Mouse (Mus musculus) ES-Bruce4 (cell line): Measurements from ENCODE around the gene Obsl1. TPM values are rescaled to one million over a fixed set of nuclear protein-coding genes. Genes with fewer than 3 reads are reported as not detected.

Experiments used
- H3K27ac ChIP-seq: 2 replicates; pipeline ENCODE4 v1.5.1; 2012; ENCODE audit warnings: low read length, inconsistent platforms; ENCODE audit not compliant: insufficient read depth
- H3K27me3 ChIP-seq: 2 replicates; pipeline ENCODE4 v1.6.1; 2012; ENCODE audit warnings: mild to moderate bottlenecking, low read length, inconsistent platforms; ENCODE audit not compliant: control insufficient read depth, poor library complexity, insufficient read depth, severe bottlenecking
- H3K36me3 ChIP-seq: 2 replicates; pipeline ENCODE4 v1.6.1; 2012; ENCODE audit warnings: inconsistent platforms, mild to moderate bottlenecking, low read length, moderate library complexity; ENCODE audit not compliant: control insufficient read depth, poor library complexity, insufficient read depth, severe bottlenecking
- H3K4me1 ChIP-seq: one replicate; pipeline ENCODE4 v1.8.1; 2011; ENCODE audit warnings: low read length; ENCODE audit not compliant: control insufficient read depth, insufficient read depth
- H3K4me3 ChIP-seq: 2 replicates; pipeline ENCODE4 v1.5.1; 2011; ENCODE audit warnings: low read depth, mild to moderate bottlenecking, low read length
- H3K9ac ChIP-seq: 2 replicates; pipeline ENCODE4 v1.6.1; 2012; ENCODE audit warnings: low read depth, mild to moderate bottlenecking, inconsistent platforms; ENCODE audit not compliant: poor library complexity, severe bottlenecking
- H3K9me3 ChIP-seq: replicated peaks from 2 replicates; pipeline ENCODE4 v1.6.1; 2012; ENCODE audit warnings: mild to moderate bottlenecking, low read length, inconsistent platforms; ENCODE audit not compliant: control insufficient read depth, poor library complexity, insufficient read depth, severe bottlenecking
- CTCF ChIP-seq: IDR thresholded peaks from one replicate; pipeline ENCODE4 v1.8.1; 2011; ENCODE audit warnings: low read depth, low read length
- EP300 ChIP-seq: IDR thresholded peaks from 2 replicates; pipeline ENCODE4 v1.6.1; 2011; ENCODE audit warnings: low read depth, low read length; ENCODE audit not compliant: insufficient read depth
- POLR2A ChIP-seq: IDR thresholded peaks from one replicate; pipeline ENCODE4 v1.8.1; 2011; ENCODE audit warnings: low read length; ENCODE audit not compliant: insufficient read depth
- polyA plus RNA-seq: library from polyadenylated mRNA; stranded (reverse); fragments of >200 nt; gene quantifications from 2 replicates; pipeline ENCODE4 v1.2.4, GENCODE M21; 2011; ENCODE audit warnings: low read depth; ENCODE audit not compliant: missing spikeins, insufficient read depth, insufficient read length

Gene Obsl1
- polyA plus RNA-seq, 1 experiment, result 32.6 TPM

GRCm38 (mm10) chr1:75440661-75441060, 65.6 kb downstream of the Obsl1 start:
- no peak for TF ChIP-seq CTCF
- no peak for TF ChIP-seq POLR2A
- H3K27me3 ChIP-seq, result no peaks in the 10 kb centered on the region
- H3K4me1 ChIP-seq, result peaks cover 9% of the 10 kb centered on the region
- H3K27ac ChIP-seq, result no peak overlapping the region
- no peaks in the 10 kb centered on the region for H3K36me3 ChIP-seq
- no peak overlapping the region for H3K4me3 ChIP-seq
- H3K9me3 ChIP-seq, result no peaks in the 10 kb centered on the region
- H3K9ac ChIP-seq, result no peak overlapping the region

DNA sequence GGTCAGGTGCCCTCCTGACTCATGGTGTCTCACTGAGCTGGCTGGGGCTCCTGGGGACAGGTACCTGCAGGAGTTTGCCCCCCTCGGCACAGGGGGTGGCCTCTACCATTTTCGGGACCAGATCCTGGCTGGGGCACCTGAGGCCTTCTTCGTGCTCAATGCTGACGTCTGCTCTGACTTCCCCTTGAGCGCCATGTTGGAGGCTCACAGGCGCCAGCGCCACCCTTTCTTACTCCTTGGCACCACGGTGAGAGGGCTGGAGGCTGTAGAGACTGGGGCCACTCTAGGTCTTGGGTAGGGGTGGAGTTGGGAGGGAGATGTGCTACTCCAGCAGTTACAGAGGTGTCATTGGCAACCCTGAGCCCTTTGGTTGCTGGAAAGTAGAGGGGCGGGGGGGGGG, 67.5 kb downstream of the Obsl1 start:
- H3K27me3 ChIP-seq, result no peaks in the 10 kb centered on the region
- H3K36me3 ChIP-seq, result no peaks in the 10 kb centered on the region
- H3K9ac ChIP-seq, result no peak overlapping the region
- no peak overlapping the region for H3K27ac ChIP-seq
- no peak for TF ChIP-seq EP300
- no peak for TF ChIP-seq POLR2A
- no peak for TF ChIP-seq CTCF
- no peaks in the 10 kb centered on the region for H3K9me3 ChIP-seq
- peaks cover 7% of the 10 kb centered on the region for H3K4me1 ChIP-seq
- H3K4me3 ChIP-seq, result no peak overlapping the region

DNA sequence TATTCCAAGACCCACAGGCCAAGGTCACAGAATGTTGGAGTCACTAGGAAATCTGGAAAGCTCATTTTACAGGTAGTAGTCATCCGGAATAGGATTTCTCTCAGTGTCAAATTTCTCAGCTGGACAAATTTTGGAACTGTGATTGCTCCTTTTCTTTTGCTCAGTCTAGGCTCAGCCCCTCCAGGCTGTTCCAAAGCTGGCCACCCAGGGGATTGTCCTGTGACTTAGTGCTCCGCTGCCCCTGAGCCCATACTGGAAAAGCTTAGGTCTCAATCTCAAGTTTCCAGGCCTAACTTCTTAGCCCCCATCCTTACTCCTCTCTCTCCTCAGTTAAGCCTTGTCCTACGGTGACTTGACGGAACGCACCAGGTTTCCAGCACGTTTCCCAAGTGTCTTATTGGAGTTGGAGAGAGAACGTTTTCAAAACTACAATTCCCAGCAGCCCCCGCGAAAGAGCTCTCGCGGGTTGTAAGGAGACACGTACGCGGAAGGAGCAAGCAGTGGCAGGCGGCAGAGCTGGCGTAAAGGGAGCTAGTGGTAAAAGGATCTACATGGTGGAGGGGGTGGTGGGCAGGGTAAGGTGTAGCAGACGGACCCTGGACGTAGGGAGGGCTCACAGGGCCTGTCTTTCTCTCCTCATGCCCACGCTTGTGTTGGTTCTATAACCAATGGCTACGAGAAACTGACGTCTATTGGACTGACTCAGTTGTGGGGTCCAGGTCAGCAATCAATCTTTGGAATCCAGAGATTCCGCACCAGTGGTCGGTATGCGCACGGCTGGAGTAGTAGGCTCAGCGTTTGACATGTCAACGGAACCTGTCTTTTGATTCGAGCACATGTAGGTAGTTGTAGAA, 70.5 kb downstream of the Obsl1 start, which contains the start of gene Gmppa:
TSS of gene Gmppa (plus strand) at position 456 of the 854 bp plus-strand sequence.
- H3K9ac ChIP-seq, result peak within 1 kb of the TSS; percentile 66
- peaks cover 2% of the 10 kb centered on the region for H3K4me1 ChIP-seq
- TF ChIP-seq CTCF (no peak), POLR2A (peak; percentile 83)
- H3K4me3 ChIP-seq, result peak within 1 kb of the TSS; percentile 77
- no peaks in the 10 kb centered on the region for H3K27me3 ChIP-seq
- H3K27ac ChIP-seq, result no peak within 1 kb of the TSS
- no peaks in the 10 kb centered on the region for H3K36me3 ChIP-seq
- no peaks in the 10 kb centered on the region for H3K9me3 ChIP-seq

Other genes with a start within 250 kb of the Obsl1 start
- 9.1 and 10.1 TPM in 2 replicates for gene Ptprn, start 241.9 kb downstream of the Obsl1 start, polyA plus RNA-seq
- gene Resp18, start 228.0 kb downstream of the Obsl1 start, polyA plus RNA-seq, result not detected in 2 replicates
- 104 and 105 TPM in 2 replicates for gene Dnpep, start 188.5 kb downstream of the Obsl1 start, polyA plus RNA-seq
- gene Des, start 146.1 kb downstream of the Obsl1 start, polyA plus RNA-seq, result 18.2 and 23.3 TPM in 2 replicates
- 18.0 and 19.8 TPM in 2 replicates for gene Speg, start 131.2 kb downstream of the Obsl1 start, polyA plus RNA-seq
- 35.2 and 36.5 TPM in 2 replicates for gene Gmppa, start 70.5 kb downstream of the Obsl1 start, polyA plus RNA-seq
- gene Asic4, start 56.0 kb downstream of the Obsl1 start, polyA plus RNA-seq, result not detected in 2 replicates
- gene Chpf, start 27.1 kb downstream of the Obsl1 start, polyA plus RNA-seq, result 13.3 and 15.1 TPM in 2 replicates
- gene Tmem198, start 26.9 kb downstream of the Obsl1 start, polyA plus RNA-seq, result 0.27 and 0.53 TPM in 2 replicates
- gene Inha, start 625 bp upstream of the Obsl1 start, polyA plus RNA-seq, result 1.9 and 2.4 TPM in 2 replicates
- 18.8 and 22.7 TPM in 2 replicates for gene Stk11ip, start 15.1 kb upstream of the Obsl1 start, polyA plus RNA-seq
- 6.6 and 7.4 TPM in 2 replicates for gene Slc4a3, start 39.8 kb upstream of the Obsl1 start, polyA plus RNA-seq